Mouse (Mus musculus): ENCODE data around the gene Srp72. TPM values are rescaled to one million over a fixed set of nuclear protein-coding genes. Genes with fewer than 3 reads are reported as not detected.

Srp72 gene
- total RNA-seq, 2 experiments from 2014 or later = 121 to 134 TPM

- DNase-seq = no peak
- intact Hi-C loops (cut with DNase I) = no loop called here
Measured at GRCm38 (mm10) chr5:77039391-77039790, 64.9 kb downstream of the Srp72 start.

GRCm38 (mm10) chr5:77044362-77044761 is 69.9 kb downstream of the Srp72 start:
- DNase-seq = no peak
- intact Hi-C loops (cut with DNase I) = no loop called here

Other genes with a start within 250 kb of the Srp72 start
- gene Aasdh, start 69.2 kb upstream of the Srp72 start, total RNA-seq (2021) = 10 to 100 TPM; 25.5 to 27.0 TPM
- 100 to 1,000 TPM; 109 to 118 TPM for gene Paics, start 23.4 kb upstream of the Srp72 start, total RNA-seq (2021)
- gene Ppat, start 23.1 kb upstream of the Srp72 start, total RNA-seq (2021) = 10 to 100 TPM; 19.8 to 22.0 TPM
- under 1 TPM in 1 of 2 experiments, not detected in 1; 0.88 TPM for gene Arl9, start 29.4 kb downstream of the Srp72 start, total RNA-seq (2021)
- gene Thegl, start 41.3 kb downstream of the Srp72 start, total RNA-seq (2021) = 1 to 10 TPM; 2.7 to 3.3 TPM
- 10 to 100 TPM; 11.1 to 13.7 TPM for gene Hopx, start 140.4 kb downstream of the Srp72 start, total RNA-seq (2021)
- gene Spink2, start 236.8 kb downstream of the Srp72 start, total RNA-seq (2021) = not detected

Data from left cerebral cortex, postnatal 4 days (tissue).